Mouse (Mus musculus) R1 (cell line): ENCODE results near the gene Csf2ra.
A peak's percentile ranks its signal among the peaks of the same experiment; 100 is the strongest.
"Not testable (repeated sequence)": the region's sequence is repeated elsewhere in the genome, so short reads cannot be mapped to it uniquely, and the experiment has no call there.

Source experiments
- DNase-seq: peaks from one replicate; pipeline ENCODE4 v3.0.0-alpha.2; 2018; ENCODE audit warnings: low read depth, low spot score

Csf2ra gene

DNA sequence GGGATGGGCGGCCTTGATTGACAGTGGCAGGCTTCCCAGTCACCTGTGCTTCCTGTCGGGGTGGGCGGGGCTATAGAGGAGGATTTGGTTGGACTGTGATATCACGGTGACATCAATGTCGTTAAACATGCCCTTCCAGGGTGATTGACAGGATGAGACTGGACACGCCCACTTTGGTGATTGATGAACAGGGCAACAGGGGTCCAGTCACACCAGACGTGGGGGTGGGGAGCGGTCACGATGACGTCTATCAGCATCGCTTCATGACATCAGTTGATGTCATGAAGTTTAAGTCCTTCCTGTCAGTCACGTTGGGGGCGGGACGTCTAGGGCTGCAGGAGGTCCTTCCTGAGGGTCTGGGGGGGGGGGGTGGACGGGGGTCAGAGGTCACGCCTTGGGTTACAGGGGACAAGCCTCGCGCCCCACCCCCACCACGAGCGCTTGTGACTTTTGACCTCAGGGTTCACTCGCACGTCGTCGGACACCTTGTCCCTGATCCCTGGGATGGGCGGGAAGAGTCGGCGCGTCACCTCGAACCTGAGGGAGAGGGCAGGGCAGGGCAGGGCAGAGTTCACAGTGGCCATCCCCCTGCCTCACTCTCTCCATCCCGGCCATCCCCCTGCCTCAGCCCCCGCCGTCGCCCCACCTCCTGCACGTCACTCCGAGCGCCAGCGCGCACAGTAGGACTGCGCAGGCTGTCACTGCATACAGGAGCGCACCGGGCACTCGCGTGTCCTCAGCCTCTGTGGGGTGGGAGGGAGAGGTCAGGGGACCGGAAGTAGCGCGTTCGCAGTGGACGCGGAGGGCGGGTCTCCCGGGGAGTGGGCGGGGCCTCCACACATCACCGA, 3.3 kb downstream of the Csf2ra start:
- peak; percentile 91 for DNase-seq

DNA sequence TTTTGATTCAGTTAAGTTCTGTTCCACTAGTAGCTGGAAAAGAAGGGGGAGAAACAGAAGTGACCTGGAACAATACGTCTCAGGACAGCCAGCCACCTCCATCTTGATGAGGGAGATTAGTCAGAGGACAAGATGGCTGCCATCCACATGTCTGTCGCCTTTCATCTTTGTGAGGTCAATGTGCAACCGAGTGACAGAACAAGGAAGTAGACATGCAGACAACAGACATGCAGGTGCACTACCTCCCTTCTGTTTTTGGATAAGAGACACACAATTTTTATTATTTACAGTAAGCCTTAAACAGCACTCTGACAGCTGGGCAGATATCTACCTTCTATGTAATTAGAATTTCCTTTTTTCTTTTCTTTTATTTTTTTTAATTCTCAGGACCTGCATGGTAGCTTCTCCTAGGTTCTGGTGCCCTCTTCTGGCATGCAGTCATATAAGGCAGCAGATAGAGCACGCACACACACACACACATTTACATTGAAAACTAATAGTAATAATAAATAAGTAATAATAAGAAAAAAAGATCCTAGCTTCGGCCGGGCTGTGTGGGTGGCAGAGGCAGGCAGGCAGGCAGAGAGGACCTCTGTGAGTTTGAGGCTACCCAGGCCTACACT, 4.4 kb downstream of the Csf2ra start:
- peak; percentile 88 for DNase-seq

GRCm38 (mm10) chr19:61207506-61207905, 20.7 kb downstream of the Csf2ra start:
- DNase-seq, result not testable (repeated sequence)

DNA sequence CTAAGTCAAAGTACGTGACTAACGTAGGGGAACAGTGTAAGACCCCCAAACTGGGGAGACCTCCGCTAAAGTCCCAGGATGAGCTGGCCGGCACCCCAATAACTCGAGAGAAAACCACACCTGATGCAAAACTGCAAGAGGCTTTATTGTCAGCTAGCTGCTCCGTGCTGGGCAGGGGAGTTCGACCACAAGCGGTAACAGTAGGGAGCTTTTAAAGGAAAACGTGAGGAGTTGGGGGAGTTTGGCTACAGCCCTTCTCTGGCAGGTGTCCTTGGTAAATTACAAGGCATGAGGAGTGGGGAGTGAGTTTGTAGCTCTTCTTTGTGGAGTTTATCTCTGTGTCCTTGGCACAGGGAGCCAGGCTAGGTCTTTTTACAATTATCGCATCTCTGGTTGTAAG, 28.4 kb downstream of the Csf2ra start:
- peak; percentile 40 for DNase-seq

DNA sequence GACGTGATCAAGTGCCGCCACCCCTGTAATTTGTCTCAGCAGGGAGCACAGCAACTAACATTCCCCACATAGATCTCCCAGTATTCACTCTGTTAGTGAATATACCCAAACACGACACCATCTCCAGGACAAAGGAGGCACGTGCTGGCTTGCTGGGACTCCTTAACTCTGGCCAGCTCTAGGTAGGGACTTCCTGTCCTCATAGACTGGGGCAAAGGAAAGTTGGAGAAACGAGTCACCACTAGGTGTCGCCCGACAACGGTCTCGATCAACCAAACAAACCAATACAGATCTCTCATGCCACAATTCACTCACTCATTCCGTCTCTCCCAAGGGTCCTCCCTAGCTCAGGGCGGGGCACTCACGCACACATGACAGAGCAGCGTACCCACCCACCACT, 28.9 kb downstream of the Csf2ra start:
- DNase-seq, result peak; percentile 96

DNA sequence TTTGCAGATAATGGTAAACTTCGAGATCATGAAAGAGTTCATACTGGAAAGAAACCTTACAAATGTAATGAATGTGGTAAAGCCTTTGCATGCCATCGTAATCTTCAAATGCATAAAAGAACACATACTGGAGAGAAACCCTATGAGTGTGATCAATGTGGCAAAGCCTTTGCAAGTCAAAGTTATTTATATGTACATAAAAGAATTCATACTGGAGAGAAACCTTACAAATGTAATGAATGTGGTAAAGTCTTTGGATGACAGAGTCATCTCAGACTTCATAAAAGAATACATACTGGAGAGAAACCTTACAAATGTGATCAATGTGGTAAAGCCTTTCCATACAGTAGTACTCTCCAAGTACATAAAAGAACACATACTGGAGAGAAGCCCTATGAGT, 44.6 kb downstream of the Csf2ra start, which contains the start of gene Gm6020:
Gm6020 (plus strand) TSS at position 301 of the 400 bp plus-strand sequence.
- DNase-seq, result not testable (repeated sequence)

GRCm38 (mm10) chr19:61175756-61176324, 52.4 kb downstream of the Csf2ra start, which contains the start of gene Gm7102:
Gene Gm7102 (minus strand): TSS chr19:61176309.
- DNase-seq, result peak; percentile 70
